Mouse (Mus musculus): ENCODE data around the gene Rps7. TPM values are rescaled to one million over a fixed set of nuclear protein-coding genes. Genes with fewer than 3 reads are reported as not detected.

The Rps7 gene
- 1,000 to 10,000 TPM in 1 of 2 experiments, 100 to 1,000 TPM in 1; 924 to 1,022 TPM for total RNA-seq (2023)

GRCm38 (mm10) chr12:28635535-28636476, at the start of gene Rps7:
Gene Rps7 (minus strand): TSS chr12:28635953.

GRCm38 (mm10) chr12:28675121-28675924, 39.6 kb upstream of the Rps7 start, which contains the start of gene Adi1:
Gene Adi1 (plus strand): TSS chr12:28675231.

DNA sequence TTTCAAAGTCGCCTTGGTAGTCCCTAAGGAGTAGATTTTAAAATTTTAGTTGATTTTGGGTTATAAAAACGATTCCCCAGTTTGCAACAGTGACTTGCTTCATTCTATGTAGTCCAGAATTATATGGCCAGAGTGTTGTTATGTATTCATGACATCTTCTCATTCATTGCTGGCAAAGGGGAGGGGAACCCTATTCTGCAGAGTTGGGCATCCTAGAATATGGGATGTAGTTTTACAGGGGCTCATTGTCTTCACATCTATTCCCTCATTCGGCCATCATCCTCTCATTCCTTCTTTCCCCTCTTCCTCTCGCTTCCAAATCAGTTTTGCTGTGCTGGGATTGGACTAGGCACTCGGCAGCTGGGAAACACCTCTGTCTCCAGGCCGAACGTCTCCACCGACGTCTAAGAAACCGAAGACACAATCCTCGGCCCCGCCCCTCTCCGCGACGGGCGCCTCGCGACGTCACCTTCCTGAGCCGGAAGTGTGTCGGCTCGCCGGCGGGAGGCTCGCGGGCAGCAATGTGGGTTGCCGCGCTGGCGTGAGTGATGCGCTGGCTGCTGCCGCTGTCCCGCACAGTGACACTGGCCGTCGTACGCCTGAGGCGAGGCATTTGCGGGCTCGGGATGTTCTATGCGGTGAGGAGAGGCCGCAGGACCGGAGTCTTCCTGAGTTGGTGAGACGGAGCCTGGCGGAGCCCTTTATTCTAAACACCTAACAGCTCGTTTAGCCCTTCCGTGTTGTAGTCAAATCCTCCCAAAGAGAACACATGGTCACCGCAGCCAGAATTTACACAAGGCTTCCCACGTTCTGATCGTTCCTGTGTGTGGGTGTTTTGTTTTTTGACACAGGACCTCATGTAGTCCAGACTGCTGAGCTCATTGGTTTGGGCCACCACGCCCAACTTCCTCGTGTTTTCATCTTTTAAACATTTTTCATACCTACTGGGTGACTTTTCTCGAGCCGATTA, 13.7 kb upstream of the Rps7 start, which contains the start of gene Rnaseh1:
Rnaseh1 (plus strand) TSS at position 462 of the 970 bp plus-strand sequence.

GRCm38 (mm10) chr12:28623195-28623594, 12.6 kb downstream of the Rps7 start, which contains the start of gene Colec11:
Gene Colec11 (minus strand): TSS chr12:28623377.

GRCm38 (mm10) chr12:28582423-28582822, 53.3 kb downstream of the Rps7 start, which contains the start of gene Allc:
Gene Allc (minus strand): TSS chr12:28582523.

Other genes with a start within 250 kb of the Rps7 start
- under 1 TPM; 0.39 to 0.87 TPM for gene Dcdc2c, start 83.6 kb downstream of the Rps7 start, total RNA-seq (2023)
- gene Allc, start 53.4 kb downstream of the Rps7 start, total RNA-seq (2023), result not detected
- gene Colec11, start 12.6 kb downstream of the Rps7 start, total RNA-seq (2023), result not detected
- 10 to 100 TPM; 26.4 to 28.9 TPM for gene Rnaseh1, start 13.6 kb upstream of the Rps7 start, total RNA-seq (2023)
- 10 to 100 TPM; 51.8 to 55.2 TPM for gene Adi1, start 39.3 kb upstream of the Rps7 start, total RNA-seq (2023)
- 10 to 100 TPM; 54.5 to 56.4 TPM for gene Trappc12, start 114.5 kb upstream of the Rps7 start, total RNA-seq (2023)
- gene Eipr1, start 115.8 kb upstream of the Rps7 start, total RNA-seq (2023), result 10 to 100 TPM; 21.8 to 33.9 TPM

Measured in B cell, adult 67 days (primary cell).